Mouse (Mus musculus): ENCODE measurements around the gene Fbxo4. TPM values are rescaled to one million over a fixed set of nuclear protein-coding genes. Genes with fewer than 3 reads are reported as not detected.

Gene Fbxo4
- 4.6 and 4.8 TPM in 2 replicates for polyA plus RNA-seq (2021; fragmentation: Nextera tagmentation)
- long read RNA-seq, experiment 1, partial matches to known transcripts = 0 of 5 reads
- long read RNA-seq, experiment 1, other reads (novel, unspliced or antisense) = 1 of 5 reads
- long read RNA-seq, experiment 2, transcript Fbxo4-201 (7 exons, 1,565 nt) = major isoform, 11 of 17 reads
- long read RNA-seq, experiment 2, partial matches to known transcripts = 0 of 17 reads
- long read RNA-seq, experiment 2, other reads (novel, unspliced or antisense) = 6 of 17 reads

GRCm38 (mm10) chr15:3979061-3979848, at the start of gene Fbxo4:
Gene Fbxo4, minus strand, starts transcription at chr15:3979573.

GRCm38 (mm10) chr15:4026231-4026773, 46.9 kb upstream of the Fbxo4 start, which contains the start of gene Oxct1:
Gene Oxct1, plus strand, starts transcription at chr15:4026383.

GRCm38 (mm10) chr15:3995448-3996266, 16.3 kb upstream of the Fbxo4 start, which contains the start of gene AW549877:
Gene AW549877, minus strand, starts transcription at chr15:3995744.

Other genes with a start within 250 kb of the Fbxo4 start
- gene AW549877, start 16.2 kb upstream of the Fbxo4 start, polyA plus RNA-seq (2021; fragmentation: Nextera tagmentation) = 9.3 and 11.5 TPM in 2 replicates
- gene Oxct1, start 46.8 kb upstream of the Fbxo4 start, polyA plus RNA-seq (2021; fragmentation: Nextera tagmentation) = 364 and 430 TPM in 2 replicates